Mouse (Mus musculus) cerebral cortex, adult 2 months (tissue): ENCODE data around the gene Btbd35f4.

Experiments
- WGBS: fragments of 180-500 bp; shearing (Covaris S2); methylation state at CpG from one replicate; pipeline ENCODE4 v1.1.7; 2018; 5-methylcytosine and 5-hydroxymethylcytosine counted together

Btbd35f4 gene

DNA sequence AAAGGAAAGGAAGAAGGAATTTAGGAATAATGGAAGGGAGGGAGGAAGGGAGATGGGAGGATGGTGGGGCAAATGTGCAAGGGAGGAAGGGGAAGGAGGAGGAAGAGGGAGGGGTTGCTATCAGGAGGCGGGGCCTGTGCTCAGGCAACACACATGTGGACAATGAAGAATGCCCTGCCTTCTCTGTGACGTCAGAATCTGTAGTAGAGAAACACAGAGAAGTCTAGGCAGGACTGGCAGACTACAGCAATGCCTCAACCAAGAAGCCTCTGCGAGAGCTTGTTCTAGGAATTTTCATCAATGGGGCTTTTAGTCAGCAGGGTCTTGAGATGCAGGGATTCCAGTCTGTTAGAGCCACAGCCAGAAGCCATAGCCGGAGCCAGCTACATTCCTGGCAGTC lies at the start of gene Btbd35f4:
Gene Btbd35f4 (plus strand): TSS at position 301 of the 400 bp plus-strand sequence.
- no CpG with 5 or more reads among the region's 4 CpGs for WGBS

DNA sequence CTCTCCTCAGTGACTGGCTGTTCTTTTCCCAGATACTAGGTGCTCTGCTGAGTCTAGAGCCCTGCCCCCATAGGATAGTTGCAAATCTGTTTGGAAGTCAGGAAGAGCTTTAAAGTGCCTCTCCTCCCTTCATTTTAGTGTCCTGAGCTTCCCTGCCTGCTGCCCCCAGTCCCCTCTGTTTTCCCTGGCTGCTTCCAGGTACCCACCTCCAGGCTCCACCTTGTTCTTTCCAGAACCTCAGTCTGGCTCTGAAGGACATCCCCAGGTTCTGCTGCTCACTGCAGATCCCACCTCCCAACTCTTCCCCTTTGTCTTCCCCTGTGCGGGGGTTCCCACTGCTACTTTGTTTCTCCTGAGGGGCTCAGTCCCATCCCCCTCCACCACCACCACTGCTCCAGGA lies 39.7 kb downstream of the Btbd35f4 start:
- WGBS, result no CpG with 5 or more reads among the region's 1 CpGs
